Mouse (Mus musculus) NIH3T3 (cell line): ENCODE results near the gene Gstp2.
A peak's percentile ranks its signal among the peaks of the same experiment; 100 is the strongest.

Source experiments
- DNase-seq: peaks from one replicate; pipeline ENCODE4 v3.0.0-alpha.2; 2012; ENCODE audit warnings: low read depth

The Gstp2 gene

GRCm38 (mm10) chr19:4005971-4006370, 39.9 kb downstream of the Gstp2 start:
- no peak for DNase-seq

DNA sequence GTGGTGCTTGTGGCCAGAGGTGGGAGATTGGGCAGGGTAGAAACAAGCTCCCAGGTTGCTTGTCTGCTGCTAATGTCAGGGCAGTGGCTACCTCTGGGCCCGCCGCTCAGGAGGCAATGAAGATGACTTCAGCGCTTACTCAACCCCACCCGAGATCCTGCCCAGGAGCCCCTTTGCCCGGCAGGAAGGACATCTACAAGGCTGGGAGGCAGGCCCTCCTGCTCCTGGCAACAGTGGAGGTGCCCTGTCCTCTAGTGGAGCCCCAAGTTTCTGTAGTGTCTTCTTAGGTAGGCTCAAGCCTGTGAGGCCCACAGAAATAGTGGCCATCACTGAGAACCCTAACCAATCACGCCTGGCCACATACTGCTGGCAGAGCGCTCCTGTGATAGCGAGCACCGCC, 40.7 kb downstream of the Gstp2 start:
- no peak for DNase-seq

- DNase-seq = no peak
Measured at GRCm38 (mm10) chr19:4004331-4004730, 41.5 kb downstream of the Gstp2 start.

DNA sequence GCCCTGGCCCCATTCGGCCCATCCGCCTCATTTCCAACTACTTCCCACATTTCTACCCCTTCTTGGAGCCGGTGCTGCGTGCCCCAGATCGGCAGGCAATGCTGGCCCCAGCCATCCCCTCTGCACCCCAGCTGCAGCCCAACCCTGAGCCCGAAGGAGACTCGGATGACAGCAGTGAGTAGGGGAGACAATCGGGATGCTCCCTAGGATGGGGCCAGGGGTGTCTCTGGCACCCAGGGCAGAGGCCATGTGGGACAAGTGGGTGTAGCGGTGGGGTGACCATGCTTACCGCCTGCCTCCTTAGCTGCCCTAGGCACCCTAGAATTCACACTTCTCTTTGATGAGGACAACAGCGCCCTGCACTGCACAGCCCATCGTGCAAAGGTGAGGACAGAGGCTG, 42.2 kb downstream of the Gstp2 start:
- no peak for DNase-seq

DNA sequence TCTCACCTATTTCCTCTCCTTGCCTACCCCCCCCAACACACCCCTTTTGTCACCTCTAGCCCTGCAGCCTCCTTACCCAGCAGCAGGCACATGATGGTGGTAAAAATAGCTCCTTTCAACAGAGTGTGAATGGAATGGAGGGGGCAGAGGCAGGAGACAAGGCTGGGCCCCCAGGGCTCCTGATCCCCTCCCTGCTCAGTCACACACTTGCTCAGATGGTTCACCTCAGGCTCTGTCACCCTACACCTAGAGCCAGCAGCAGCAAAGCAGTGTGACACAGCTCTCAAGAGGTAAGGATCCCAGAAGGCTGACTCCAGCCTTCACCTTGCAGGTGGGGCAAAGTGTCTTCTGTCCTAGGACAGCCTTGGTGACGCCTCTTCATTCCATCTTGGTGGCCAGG, 42.7 kb downstream of the Gstp2 start, which contains the start of gene Doc2g:
Gene Doc2g, plus strand, starts transcription at position 202 of the 400 bp plus-strand sequence.
- no peak for DNase-seq

GRCm38 (mm10) chr19:4001752-4002151, 44.1 kb downstream of the Gstp2 start:
- no peak for DNase-seq

GRCm38 (mm10) chr19:4000949-4001525, 44.8 kb downstream of the Gstp2 start:
- DNase-seq = peak; percentile 20

DNA sequence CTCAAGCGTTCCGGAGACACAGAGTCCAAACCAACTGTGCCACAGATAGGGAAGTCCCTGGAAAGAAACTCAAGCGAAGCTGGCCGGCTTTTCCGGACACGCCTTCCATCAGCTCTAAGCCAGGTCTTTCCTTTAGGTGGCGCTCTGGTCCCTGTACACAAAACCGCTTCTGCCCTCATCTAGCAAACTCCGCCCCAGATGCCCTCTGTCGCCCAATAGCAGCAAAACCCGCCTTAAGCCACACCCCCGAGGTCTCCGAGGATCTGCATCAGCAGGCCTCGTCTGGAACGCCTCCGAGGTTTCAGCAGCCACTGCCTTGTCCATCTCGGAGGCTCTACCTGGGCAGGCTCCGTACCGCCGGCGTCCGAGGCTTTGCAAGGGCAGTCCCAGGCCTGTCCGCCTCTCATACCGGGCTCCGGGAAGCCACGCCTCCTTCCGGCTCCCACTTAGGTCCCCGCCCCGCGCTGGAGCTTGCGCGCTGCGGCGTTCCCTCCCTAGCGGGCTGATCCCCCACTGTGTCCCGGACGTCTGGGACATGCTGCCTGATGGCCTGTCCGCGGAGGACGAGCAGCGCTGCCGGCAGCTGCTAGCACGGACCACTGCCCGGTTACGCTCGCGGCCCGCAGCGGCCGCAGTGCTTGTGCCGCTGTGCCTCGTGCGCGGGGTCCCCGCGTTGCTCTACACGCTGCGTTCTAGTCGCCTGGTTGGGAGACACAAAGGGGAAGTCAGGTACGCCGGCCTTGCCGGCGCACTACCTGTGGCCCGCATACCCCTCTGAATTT, 45.5 kb downstream of the Gstp2 start, which contains the start of the genes Nudt8 and Gm49405:
Gene Nudt8, plus strand, starts transcription at position 462 of the 782 bp plus-strand sequence.
Gene Gm49405, plus strand, starts transcription at position 508 of the 782 bp plus-strand sequence.
- DNase-seq = peak; percentile 99

- peak; percentile 47 for DNase-seq
Measured at GRCm38 (mm10) chr19:3999121-3999730, 46.6 kb downstream of the Gstp2 start.

DNA sequence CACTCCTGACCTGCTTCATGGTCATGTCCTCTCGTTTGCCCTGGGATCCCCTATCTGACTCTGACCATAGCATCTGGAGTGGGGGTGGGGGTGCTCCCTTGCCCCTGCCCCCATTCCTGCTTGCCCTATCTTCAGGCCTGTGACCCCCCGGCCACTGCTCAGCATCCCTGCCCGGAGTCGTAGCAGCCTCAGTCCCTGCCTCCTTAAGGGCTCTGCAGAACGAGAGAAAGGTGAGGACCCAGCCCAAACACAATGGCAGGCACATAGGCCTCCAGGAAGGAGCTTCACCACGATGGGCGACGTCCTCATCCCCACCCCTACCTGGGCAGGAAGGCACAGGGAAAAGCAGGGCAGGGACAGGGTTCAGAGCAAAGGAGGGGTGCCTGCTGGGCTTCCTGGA, 47.5 kb downstream of the Gstp2 start:
- DNase-seq = no peak

DNA sequence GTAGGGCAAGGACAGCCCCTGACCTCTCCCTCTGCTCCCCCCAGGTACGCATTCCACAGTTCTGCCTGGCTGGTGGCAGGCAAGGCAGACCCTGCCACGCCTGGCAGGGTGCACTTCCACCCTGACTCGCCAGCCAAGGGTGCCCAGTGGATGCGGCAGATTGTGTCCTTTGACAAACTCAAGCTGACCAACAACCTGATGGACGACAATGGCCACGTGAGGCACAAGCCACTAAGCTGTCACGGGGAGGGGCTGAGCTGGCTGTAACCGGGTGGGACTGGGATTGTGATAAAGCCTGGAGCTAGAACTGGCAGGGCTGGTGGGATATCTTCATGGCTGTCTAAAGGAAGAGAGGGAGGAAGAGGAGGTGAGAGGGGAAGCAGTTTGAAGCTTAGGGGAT, 48.6 kb downstream of the Gstp2 start:
- no peak for DNase-seq

GRCm38 (mm10) chr19:3996747-3997146, 49.1 kb downstream of the Gstp2 start:
- no peak for DNase-seq

DNA sequence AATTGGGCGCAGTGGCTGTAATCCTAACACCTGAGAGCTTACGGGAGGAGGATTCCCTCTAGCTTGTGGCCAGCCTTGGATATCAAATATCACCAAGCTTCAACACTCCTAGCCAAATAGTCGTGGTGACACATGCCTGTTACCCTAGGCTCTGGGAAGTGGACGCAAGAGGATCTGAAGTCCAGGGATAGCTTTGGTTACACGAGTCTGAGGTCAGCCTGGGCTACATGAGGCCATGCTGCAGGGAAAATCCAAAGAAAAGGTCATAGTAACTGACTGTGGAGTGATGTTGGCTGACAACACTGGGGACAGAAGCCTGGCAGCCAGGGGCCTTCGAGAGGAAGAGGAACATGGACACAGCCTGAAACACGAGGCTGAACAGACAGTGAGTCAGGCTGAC, 49.7 kb downstream of the Gstp2 start:
- DNase-seq = no peak

- DNase-seq = no peak
Measured at GRCm38 (mm10) chr19:3995505-3995904, 50.3 kb downstream of the Gstp2 start.

- no peak for DNase-seq
Measured at GRCm38 (mm10) chr19:3994932-3995331, 50.9 kb downstream of the Gstp2 start.

DNA sequence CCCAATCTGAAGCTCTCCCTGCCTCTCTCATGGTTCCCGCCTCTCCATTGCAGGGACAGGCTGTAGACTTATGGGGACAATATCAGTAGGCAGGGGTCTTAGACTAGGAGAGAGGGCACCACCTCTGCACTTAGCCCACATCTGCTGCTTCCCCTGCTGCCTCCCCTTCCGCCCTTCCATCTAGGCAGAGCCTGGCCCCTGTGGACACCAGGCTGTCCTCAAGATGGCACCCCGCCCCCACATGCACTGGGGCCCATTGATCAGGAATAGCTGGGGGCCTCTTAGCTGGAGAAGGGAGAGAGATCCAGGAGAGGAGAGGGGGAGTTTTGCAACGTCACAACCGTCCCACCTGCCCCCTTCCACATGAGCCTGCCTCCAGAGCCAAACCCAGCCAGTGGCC, 53.4 kb downstream of the Gstp2 start, which contains the start of gene Tbx10:
Gene Tbx10, plus strand, starts transcription at position 337 of the 400 bp plus-strand sequence.
- DNase-seq = no peak

DNA sequence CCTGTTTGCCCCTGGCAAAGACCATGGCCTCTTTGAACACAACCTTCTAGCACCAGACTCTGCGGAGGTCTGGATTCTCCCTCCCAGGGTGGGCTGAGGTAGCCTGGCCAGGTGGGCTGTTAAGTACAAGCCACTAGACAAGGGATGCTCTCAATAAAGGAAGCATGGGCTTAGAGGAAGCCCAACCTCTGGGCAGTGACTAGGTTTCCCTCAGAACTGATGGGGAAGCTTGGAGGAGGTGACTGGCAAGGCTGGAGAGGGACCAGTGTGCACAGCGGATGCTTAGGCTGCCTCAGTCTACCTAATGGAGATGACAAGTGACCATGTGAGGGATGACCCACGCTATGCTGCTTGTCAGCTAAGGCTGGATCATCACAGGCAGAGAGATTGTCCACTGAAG, 53.9 kb downstream of the Gstp2 start:
- no peak for DNase-seq

- DNase-seq = no peak
Measured at GRCm38 (mm10) chr19:3991562-3991961, 54.3 kb downstream of the Gstp2 start.

DNA sequence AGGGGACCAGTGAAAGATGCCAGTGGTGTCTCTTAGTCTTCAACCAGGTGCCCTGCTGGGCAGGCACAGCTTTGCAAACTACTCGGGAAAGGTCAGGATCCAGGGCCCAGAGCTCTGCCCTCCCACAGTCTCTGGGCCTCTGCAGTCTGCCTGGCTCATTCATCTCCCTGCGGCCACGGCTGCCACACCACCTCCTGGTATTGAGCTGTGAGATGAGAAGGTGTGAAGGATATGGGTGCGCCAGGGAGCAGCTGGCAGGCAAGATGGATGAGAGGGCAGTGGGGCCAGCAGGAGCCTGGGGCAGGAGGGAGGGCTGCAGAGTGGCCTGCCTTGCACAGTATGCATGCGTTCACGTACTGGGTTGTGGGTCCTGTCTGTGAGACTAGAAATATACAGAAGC, 55.0 kb downstream of the Gstp2 start:
- DNase-seq = no peak
